Mouse (Mus musculus): ENCODE results near the gene Alpk1. TPM values are rescaled to one million over a fixed set of nuclear protein-coding genes. Genes with fewer than 3 reads are reported as not detected.
A peak's percentile ranks its signal among the peaks of the same experiment; 100 is the strongest.

Gene Alpk1
- polyA plus RNA-seq, 2 experiments, result 0.19 to 0.59 TPM

GRCm38 (mm10) chr3:127758806-127759205 is 21.5 kb downstream of the Alpk1 start:
- H3K9ac ChIP-seq (replicated peaks), result no peak overlapping the region
- H3K27me3 ChIP-seq (ENCODE audit: control insufficient read depth, insufficient read depth, low read length), result no peaks in the 10 kb centered on the region
- no peaks in the 10 kb centered on the region for H3K9me3 ChIP-seq (ENCODE audit: control insufficient read depth, low read length)
- H3K4me3 ChIP-seq (ENCODE audit: insufficient read depth in 1 of 2, low read depth in 2 of 2, low read length in 2 of 2), result no peak overlapping the region
- no peak for ATAC-seq (ENCODE audit: insufficient read depth)
- DNase-seq (ENCODE audit: low read depth in 3 of 3, low spot score in 3 of 3), result no peak
- TF ChIP-seq EP300 (IDR thresholded peaks at IDR 0.05; ENCODE audit: low read depth) (no peak), CTCF (IDR thresholded peaks at IDR 0.05; ENCODE audit: low read depth) (no peak)
- H3K27ac ChIP-seq, result no peak overlapping the region
- no peak overlapping the region for H3K4me2 ChIP-seq (ENCODE audit: low read depth)
- H3K4me1 ChIP-seq (replicated peaks; ENCODE audit: control insufficient read depth in 2 of 2, insufficient read depth in 2 of 2, low read length in 1 of 2), result peaks cover 0 to 5% of the 10 kb centered on the region in 2 experiments; a peak in 2 of 4 replicates
- 63% methylated on average over 4 of the region's 4 CpGs for WGBS (ENCODE audit: insufficient replicate concordance)
- no peaks in the 10 kb centered on the region for H3K36me3 ChIP-seq (replicated peaks; ENCODE audit: control insufficient read depth, insufficient read depth, low read depth)

GRCm38 (mm10) chr3:127757886-127758301 is 22.4 kb downstream of the Alpk1 start:
- DNase-seq (ENCODE audit: low read depth in 3 of 3, low spot score in 3 of 3), result no peak
- H3K4me1 ChIP-seq (replicated peaks; ENCODE audit: control insufficient read depth in 2 of 2, insufficient read depth in 2 of 2, low read length in 1 of 2), result peaks cover 0 to 5% of the 10 kb centered on the region in 2 experiments; a peak in 2 of 4 replicates
- ATAC-seq (ENCODE audit: insufficient read depth), result peak; percentile 74
- no peaks in the 10 kb centered on the region for H3K27me3 ChIP-seq (ENCODE audit: control insufficient read depth, insufficient read depth, low read length)
- no peak overlapping the region for H3K27ac ChIP-seq
- no peak overlapping the region for H3K9ac ChIP-seq (replicated peaks)
- H3K4me3 ChIP-seq (ENCODE audit: insufficient read depth in 1 of 2, low read depth in 2 of 2, low read length in 2 of 2), result no peak overlapping the region
- H3K36me3 ChIP-seq (replicated peaks; ENCODE audit: control insufficient read depth, insufficient read depth, low read depth), result no peaks in the 10 kb centered on the region
- no peak for TF ChIP-seq CTCF (IDR thresholded peaks at IDR 0.05; ENCODE audit: low read depth)
- no peaks in the 10 kb centered on the region for H3K9me3 ChIP-seq (ENCODE audit: control insufficient read depth, low read length)
- no peak overlapping the region for H3K4me2 ChIP-seq (ENCODE audit: low read depth)

- no peak for ATAC-seq (ENCODE audit: insufficient read depth)
- no peak for DNase-seq (ENCODE audit: low read depth in 3 of 3, low spot score in 3 of 3)
- peaks cover 0 to 2% of the 10 kb centered on the region in 2 experiments; a peak in 1 of 4 replicates for H3K4me1 ChIP-seq (replicated peaks; ENCODE audit: control insufficient read depth in 2 of 2, insufficient read depth in 2 of 2, low read length in 1 of 2)
- H3K4me2 ChIP-seq (ENCODE audit: low read depth), result no peak overlapping the region
- H3K9ac ChIP-seq (replicated peaks), result no peak overlapping the region
- 59% methylated on average over 6 of the region's 6 CpGs for WGBS (ENCODE audit: insufficient replicate concordance)
- no peaks in the 10 kb centered on the region for H3K27me3 ChIP-seq (ENCODE audit: control insufficient read depth, insufficient read depth, low read length)
- no peak overlapping the region for H3K27ac ChIP-seq
- H3K9me3 ChIP-seq (ENCODE audit: control insufficient read depth, low read length), result no peaks in the 10 kb centered on the region
- H3K36me3 ChIP-seq (replicated peaks; ENCODE audit: control insufficient read depth, insufficient read depth, low read depth), result no peaks in the 10 kb centered on the region
- TF ChIP-seq CTCF (IDR thresholded peaks at IDR 0.05; ENCODE audit: low read depth) (no peak), EP300 (IDR thresholded peaks at IDR 0.05; ENCODE audit: low read depth) (no peak)
- H3K4me3 ChIP-seq (ENCODE audit: insufficient read depth in 1 of 2, low read depth in 2 of 2, low read length in 2 of 2), result no peak overlapping the region
Measured at GRCm38 (mm10) chr3:127756458-127756857, 23.9 kb downstream of the Alpk1 start.

GRCm38 (mm10) chr3:127749981-127750562 is 30.3 kb downstream of the Alpk1 start:
- Histone ChIP-seq H3K27ac (no peak overlapping the region), H3K4me2 (ENCODE audit: low read depth) (no peak overlapping the region), H3K27me3 (ENCODE audit: control insufficient read depth, insufficient read depth, low read length) (peaks cover 5% of the 10 kb centered on the region), H3K9me3 (ENCODE audit: control insufficient read depth, low read length) (no peaks in the 10 kb centered on the region), H3K4me1 (replicated peaks; ENCODE audit: control insufficient read depth in 2 of 2, insufficient read depth in 2 of 2, low read length in 1 of 2) (no peaks in the 10 kb centered on the region), H3K36me3 (replicated peaks; ENCODE audit: control insufficient read depth, insufficient read depth, low read depth) (no peaks in the 10 kb centered on the region), H3K4me3 (ENCODE audit: insufficient read depth in 1 of 2, low read depth in 2 of 2, low read length in 2 of 2) (no peak overlapping the region), H3K9ac (replicated peaks) (no peak overlapping the region)
- DNase-seq (ENCODE audit: low read depth in 3 of 3, low spot score in 3 of 3) (no peak), ATAC-seq (ENCODE audit: insufficient read depth) (no peak)
- WGBS (ENCODE audit: insufficient replicate concordance), result 35% methylated on average over 12 of the region's 12 CpGs
- TF ChIP-seq CTCF (IDR thresholded peaks at IDR 0.05; ENCODE audit: low read depth), result no peak
- no peak for TF ChIP-seq EP300 (IDR thresholded peaks at IDR 0.05; ENCODE audit: low read depth)

GRCm38 (mm10) chr3:127749266-127749665 is 31.1 kb downstream of the Alpk1 start:
- Histone ChIP-seq H3K9me3 (ENCODE audit: control insufficient read depth, low read length) (no peaks in the 10 kb centered on the region), H3K4me3 (ENCODE audit: insufficient read depth in 1 of 2, low read depth in 2 of 2, low read length in 2 of 2) (no peak overlapping the region), H3K27ac (no peak overlapping the region), H3K4me1 (replicated peaks; ENCODE audit: control insufficient read depth in 2 of 2, insufficient read depth in 2 of 2, low read length in 1 of 2) (no peaks in the 10 kb centered on the region), H3K4me2 (ENCODE audit: low read depth) (no peak overlapping the region), H3K9ac (replicated peaks) (no peak overlapping the region), H3K36me3 (replicated peaks; ENCODE audit: control insufficient read depth, insufficient read depth, low read depth) (no peaks in the 10 kb centered on the region), H3K27me3 (ENCODE audit: control insufficient read depth, insufficient read depth, low read length) (peaks cover 5% of the 10 kb centered on the region)
- no peak for DNase-seq (ENCODE audit: low read depth in 3 of 3, low spot score in 3 of 3)
- TF ChIP-seq CTCF (IDR thresholded peaks at IDR 0.05; ENCODE audit: low read depth) (no peak), EP300 (IDR thresholded peaks at IDR 0.05; ENCODE audit: low read depth) (no peak)
- ATAC-seq (ENCODE audit: insufficient read depth), result no peak
- 36% methylated on average over 9 of the region's 9 CpGs for WGBS (ENCODE audit: insufficient replicate concordance)

Data from liver, embryonic 14.5 days (tissue).